In the genomic region with DNA sequence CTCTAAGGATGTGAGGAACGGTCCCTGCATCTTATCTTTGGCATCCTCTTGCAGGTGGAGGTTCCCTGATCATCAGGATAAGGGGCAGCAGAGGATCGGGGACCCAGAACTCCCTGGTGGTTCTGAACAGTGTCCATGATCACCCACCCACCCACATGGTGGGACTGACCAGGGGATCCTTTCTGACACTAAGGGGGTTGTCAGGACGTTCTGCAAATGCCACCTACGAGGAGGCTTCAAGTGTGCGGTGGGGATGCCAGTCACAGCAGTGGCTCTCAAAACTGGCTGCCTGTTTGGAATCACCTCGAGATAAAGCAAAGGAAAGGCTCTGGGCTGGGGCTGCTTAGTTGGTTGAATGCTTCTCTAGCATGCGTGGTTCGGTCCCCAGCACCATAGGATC, we compare ENCODE assay signal across 22 mouse cellular contexts.
"Had no signal": no experiment of that assay in that cellular context is flagged by ENCODE, and none has a peak within 500 bp of the region (broad histone marks: within the 10 kb centered on the region; RNA-seq: fewer than 3 reads in every experiment).

No protein-coding gene starts in this region.

- H3K4me2 ChIP-seq: heart, embryonic 11.5 days; heart, embryonic 13.5 days; heart, embryonic 15.5 days; hindbrain, embryonic 13.5 days; hindbrain, embryonic 15.5 days; kidney, embryonic 15.5 days; limb, embryonic 13.5 days; limb, embryonic 15.5 days; liver, embryonic 12.5 days had no signal

- ATAC-seq: hindbrain, postnatal 0 days; intestine, embryonic 16.5 days; liver, embryonic 12.5 days had no signal

- H3K4me1 ChIP-seq: limb, embryonic 13.5 days; limb, embryonic 15.5 days; liver, embryonic 12.5 days had no signal

- H3K4me3 ChIP-seq: heart, embryonic 13.5 days; heart, embryonic 15.5 days; hindbrain, embryonic 13.5 days; hindbrain, embryonic 15.5 days; kidney, embryonic 15.5 days; limb, embryonic 13.5 days; limb, embryonic 15.5 days; liver, embryonic 12.5 days had no signal

- H3K9me3 ChIP-seq: heart, embryonic 13.5 days; heart, embryonic 15.5 days; hindbrain, embryonic 15.5 days; kidney, embryonic 15.5 days; limb, embryonic 13.5 days; limb, embryonic 15.5 days; liver, embryonic 12.5 days had no signal

- H3K27me3 ChIP-seq: heart, embryonic 15.5 days; hindbrain, embryonic 13.5 days; hindbrain, embryonic 15.5 days; kidney, embryonic 15.5 days; limb, embryonic 13.5 days; limb, embryonic 15.5 days had no signal

- H3K27ac ChIP-seq: heart, embryonic 13.5 days; heart, embryonic 15.5 days; hindbrain, embryonic 13.5 days; hindbrain, embryonic 15.5 days; hindbrain, postnatal 0 days; kidney, embryonic 15.5 days; kidney, postnatal 0 days; limb, embryonic 13.5 days; limb, embryonic 15.5 days; liver, embryonic 12.5 days had no signal

- DNase-seq: heart, adult 18-20 months; heart, postnatal 36 days; kidney, adult 11 months; kidney, adult 2 months; kidney, adult 9 months; kidney, postnatal 14 days; kidney, postnatal 36 days; layer of hippocampus, adult 9-11 months; layer of hippocampus, postnatal 36 days; left cerebral cortex, postnatal 4 days had no signal

- H3K36me3 ChIP-seq: heart, embryonic 13.5 days; heart, embryonic 15.5 days; hindbrain, embryonic 13.5 days; hindbrain, embryonic 15.5 days; kidney, embryonic 15.5 days; limb, embryonic 13.5 days; limb, embryonic 15.5 days; liver, embryonic 12.5 days had no signal

- H3K9ac ChIP-seq: heart, embryonic 13.5 days; heart, embryonic 15.5 days; hindbrain, embryonic 13.5 days; hindbrain, embryonic 15.5 days; kidney, embryonic 15.5 days; limb, embryonic 13.5 days; limb, embryonic 15.5 days; liver, embryonic 12.5 days had no signal
